Mouse (Mus musculus): ENCODE measurements around the gene Gda.

- TF ChIP-seq CTCF (IDR thresholded peaks at IDR 0.05; ENCODE audit: extremely low read depth, insufficient read depth, low read length) (no peak), POLR2A (IDR thresholded peaks at IDR 0.05; ENCODE audit: extremely low read depth, insufficient read depth, low read length) (no peak)
Measured at GRCm38 (mm10) chr19:21432286-21432685, 41.0 kb downstream of the Gda start.

Data from cortical plate, adult 2 months (tissue).